Mouse (Mus musculus) forebrain, embryonic 11.5 days (tissue): ENCODE data around the gene Gm49486. TPM values are rescaled to one million over a fixed set of nuclear protein-coding genes. Genes with fewer than 3 reads are reported as not detected.
A peak's percentile ranks its signal among the peaks of the same experiment; 100 is the strongest.

Experiments
- ATAC-seq: fragments of 200-750 bp; cut with Nextera tagmentation; replicated peaks from 2 replicates; pipeline ENCODE4 v1.8.0; 2017; ENCODE audit warnings: moderate TSS enrichment; ENCODE audit not compliant: low FRiP score
- DNase-seq: peaks from one replicate; pipeline ENCODE4 v3.0.0-alpha.2; 2017; ENCODE audit warnings: low spot score
- H3K27ac ChIP-seq: fragments of 300-500 bp; sonication (generic); 2 replicates; pipeline ENCODE4 v1.5.1; 2014; ENCODE audit warnings: low read depth, low read length
- H3K27me3 ChIP-seq: fragments of 300-500 bp; sonication (generic); 2 replicates; pipeline ENCODE4 v1.6.1; 2014; ENCODE audit warnings: mild to moderate bottlenecking, low read length, mixed read lengths; ENCODE audit not compliant: control insufficient read depth, insufficient read depth
- H3K36me3 ChIP-seq: fragments of 300-500 bp; sonication (generic); 2 replicates; pipeline ENCODE4 v1.6.1; 2014; ENCODE audit warnings: mild to moderate bottlenecking, low read length, moderate library complexity, mixed read lengths; ENCODE audit not compliant: control insufficient read depth, insufficient read depth
- H3K4me1 ChIP-seq: fragments of 300-500 bp; sonication (generic); replicated peaks from 2 replicates; pipeline ENCODE4 v1.6.1; 2014; ENCODE audit warnings: low read length, mixed read lengths; ENCODE audit not compliant: control insufficient read depth, insufficient read depth
- H3K4me2 ChIP-seq: fragments of 300-500 bp; sonication (generic); 2 replicates; pipeline ENCODE4 v1.6.1; 2014; ENCODE audit warnings: low read depth, mild to moderate bottlenecking, low read length, moderate library complexity, mixed read lengths; ENCODE audit not compliant: severe bottlenecking
- H3K4me3 ChIP-seq: fragments of 300-500 bp; sonication (generic); 2 replicates; pipeline ENCODE4 v1.5.1; 2014; ENCODE audit warnings: low read depth, low read length
- H3K9ac ChIP-seq: fragments of 300-500 bp; sonication (generic); 2 replicates; pipeline ENCODE4 v1.6.1; 2014; ENCODE audit warnings: low read length
- H3K9me3 ChIP-seq: fragments of 300-500 bp; sonication (generic); 2 replicates; pipeline ENCODE4 v1.6.1; 2016; ENCODE audit warnings: low read length, mixed read lengths; ENCODE audit not compliant: control insufficient read depth
- WGBS: fragments of 180-500 bp; shearing (Covaris S2); extraction: QIAGEN DNeasy Blood & Tissue Kit; methylation state at CpG from one replicate; pipeline ENCODE4 v1.1.7; 2014; 5-methylcytosine and 5-hydroxymethylcytosine counted together
- polyA plus RNA-seq: library from polyadenylated mRNA; unstranded; fragments of >200 nt; fragmentation: Nextera tagmentation; extraction: Ambion mirVana; gene quantifications from 2 replicates; pipeline ENCODE4 v1.2.1, GENCODE M21; 2014

Gm49486 gene
- polyA plus RNA-seq, 1 experiment from 2014 or later: 0.41 TPM

- H3K9me3 ChIP-seq: no peaks in the 10 kb centered on the region
- ATAC-seq (peak; percentile 80), DNase-seq (peak; percentile 85)
- no peaks in the 10 kb centered on the region for H3K36me3 ChIP-seq
- peak overlapping the region; percentile 92 for H3K4me2 ChIP-seq
- no peak overlapping the region for H3K27ac ChIP-seq
- H3K9ac ChIP-seq: peak overlapping the region; percentile 61
- peak overlapping the region; percentile 33 for H3K4me3 ChIP-seq
- H3K27me3 ChIP-seq: no peaks in the 10 kb centered on the region; the same call in 1 of the 2 replicates
- 0 out of 2 replicates have a peak, but pooled peaks cover 4% of the 10 kb centered on the region for H3K4me1 ChIP-seq
- under 1% methylated on average over 33 of the region's 33 CpGs for WGBS
Observed at GRCm38 (mm10) chr15:79270317-79271123, 41.3 kb downstream of the Gm49486 start.

DNA sequence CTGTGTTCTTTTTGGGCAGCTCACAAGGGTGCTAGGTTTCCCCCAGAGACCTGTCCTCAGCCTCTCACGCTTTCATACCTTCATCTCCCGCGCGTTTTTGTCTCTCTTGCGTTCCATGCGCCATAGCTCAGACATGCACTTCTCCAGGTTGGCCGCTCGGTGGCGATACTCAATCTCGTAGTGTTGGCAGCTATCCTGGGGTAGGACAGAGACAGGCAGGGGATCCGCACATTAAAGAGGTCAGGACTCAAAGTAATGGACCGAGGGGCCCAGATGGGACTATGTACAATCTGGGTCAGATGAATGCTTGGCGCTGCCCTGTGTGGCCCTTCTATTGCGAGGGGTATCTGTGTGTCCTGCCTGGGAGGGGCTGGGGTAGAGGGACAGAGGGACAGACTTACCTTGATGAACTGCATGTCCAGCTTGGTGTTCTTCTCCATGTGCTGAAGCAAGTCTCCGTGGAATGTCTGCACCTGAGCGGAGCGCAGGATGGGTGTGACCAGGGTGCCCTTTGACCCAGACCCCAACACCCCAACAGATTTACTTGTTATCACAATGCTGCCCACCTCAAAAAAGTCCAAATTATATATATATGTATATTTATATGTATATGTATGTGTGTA is 42.0 kb downstream of the Gm49486 start:
- Histone ChIP-seq H3K27me3 (no peaks in the 10 kb centered on the region), H3K27ac (no peak overlapping the region), H3K36me3 (no peaks in the 10 kb centered on the region), H3K9me3 (no peaks in the 10 kb centered on the region), H3K9ac (peak overlapping the region; percentile 61), H3K4me2 (peak overlapping the region; percentile 92), H3K4me3 (peak overlapping the region; percentile 33), H3K4me1 (0 out of 2 replicates have a peak, but pooled peaks cover 4% of the 10 kb centered on the region)
- DNase-seq (peak; percentile 82), ATAC-seq (peak; percentile 69; the same call in 1 of the 2 replicates)
- 14% methylated on average over 17 of the region's 17 CpGs for WGBS

DNA sequence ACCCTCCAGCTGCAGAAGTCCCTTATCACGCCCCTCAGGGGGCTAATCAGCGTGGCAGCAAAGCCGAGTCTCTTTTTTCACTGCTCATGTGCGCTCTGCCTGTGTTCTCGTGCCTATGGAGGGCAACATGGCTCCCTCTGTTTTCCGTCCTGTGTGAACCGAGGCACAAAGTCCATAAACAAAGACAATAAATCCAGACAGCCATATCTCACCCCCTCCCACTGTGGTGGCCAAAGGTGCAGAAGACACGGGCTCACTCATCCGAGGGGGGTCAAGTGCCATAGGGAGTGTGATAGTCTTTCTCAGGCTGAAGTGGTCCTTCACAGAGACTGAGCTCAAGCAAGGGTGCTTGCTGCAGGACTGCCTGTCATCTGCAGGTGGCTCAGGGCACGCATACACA is 43.8 kb downstream of the Gm49486 start:
- ATAC-seq: no peak
- H3K4me2 ChIP-seq: no peak overlapping the region

DNA sequence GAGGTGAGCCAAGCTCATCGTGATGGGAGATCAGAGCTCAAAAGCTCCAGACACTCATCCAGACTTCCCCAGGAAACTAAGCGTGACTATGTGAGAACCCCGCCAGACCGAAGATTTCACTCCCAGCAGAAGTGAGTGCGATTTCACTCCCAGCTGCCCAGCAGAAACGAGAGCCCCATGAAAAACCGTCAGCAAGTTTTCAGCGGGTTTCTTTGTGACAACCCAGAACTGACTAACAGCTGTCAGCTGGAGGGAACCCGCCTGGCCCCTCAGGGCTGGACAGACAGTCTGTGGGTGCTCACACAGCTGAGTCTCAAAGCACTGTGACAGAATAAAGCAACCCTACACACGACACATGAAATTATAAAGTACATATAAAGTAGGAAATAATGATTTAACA is 48.5 kb downstream of the Gm49486 start:
- H3K4me1 ChIP-seq: no peaks in the 10 kb centered on the region
- ATAC-seq: no peak
- no peak overlapping the region for H3K4me3 ChIP-seq
- no peak overlapping the region for H3K4me2 ChIP-seq
- no peaks in the 10 kb centered on the region for H3K27me3 ChIP-seq
- H3K36me3 ChIP-seq: no peaks in the 10 kb centered on the region
- no peak overlapping the region for H3K27ac ChIP-seq
- WGBS: 79% methylated on average over 10 of the region's 10 CpGs
- H3K9me3 ChIP-seq: no peaks in the 10 kb centered on the region; the same call in 1 of the 2 replicates
- H3K9ac ChIP-seq: no peak overlapping the region
- no peak for DNase-seq

More for the DNA sequence above, 43.8 kb downstream of the Gm49486 start:
- WGBS: 63% methylated on average over 10 of the region's 10 CpGs
- no peak overlapping the region for H3K27ac ChIP-seq
- no peaks in the 10 kb centered on the region for H3K36me3 ChIP-seq
- no peak for DNase-seq
- no peak overlapping the region for H3K9ac ChIP-seq
- no peaks in the 10 kb centered on the region for H3K27me3 ChIP-seq
- 0 out of 2 replicates have a peak, but pooled peaks cover 4% of the 10 kb centered on the region for H3K4me1 ChIP-seq
- no peak overlapping the region for H3K4me3 ChIP-seq
- H3K9me3 ChIP-seq: no peaks in the 10 kb centered on the region; the same call in 1 of the 2 replicates

DNA sequence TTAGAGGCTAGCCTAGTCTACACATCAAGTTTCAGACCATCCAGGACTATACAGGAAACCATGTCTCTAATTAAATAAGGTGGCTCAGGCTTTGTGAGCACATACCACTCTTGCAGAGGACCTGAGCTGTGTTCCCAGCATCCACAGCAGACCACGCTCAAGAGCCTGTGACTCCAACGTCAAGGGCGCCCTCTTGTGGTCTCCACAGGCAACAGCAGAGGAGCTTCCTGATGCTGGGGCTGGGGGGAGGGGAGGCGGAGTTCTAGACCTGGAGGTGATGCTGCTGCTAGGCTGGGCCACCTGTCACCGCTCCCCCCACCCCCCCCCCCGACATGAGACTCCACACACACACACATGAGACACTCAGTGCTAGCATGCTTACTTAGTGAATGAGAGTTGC is 51.0 kb downstream of the Gm49486 start:
- Histone ChIP-seq H3K36me3 (no peaks in the 10 kb centered on the region), H3K27ac (no peak overlapping the region), H3K4me2 (no peak overlapping the region), H3K4me3 (no peak overlapping the region), H3K9me3 (no peaks in the 10 kb centered on the region; the same call in 1 of the 2 replicates), H3K27me3 (no peaks in the 10 kb centered on the region), H3K9ac (no peak overlapping the region), H3K4me1 (no peaks in the 10 kb centered on the region)
- 29% methylated on average over 6 of the region's 6 CpGs for WGBS
- DNase-seq (peak; percentile 67), ATAC-seq (no peak)

DNA sequence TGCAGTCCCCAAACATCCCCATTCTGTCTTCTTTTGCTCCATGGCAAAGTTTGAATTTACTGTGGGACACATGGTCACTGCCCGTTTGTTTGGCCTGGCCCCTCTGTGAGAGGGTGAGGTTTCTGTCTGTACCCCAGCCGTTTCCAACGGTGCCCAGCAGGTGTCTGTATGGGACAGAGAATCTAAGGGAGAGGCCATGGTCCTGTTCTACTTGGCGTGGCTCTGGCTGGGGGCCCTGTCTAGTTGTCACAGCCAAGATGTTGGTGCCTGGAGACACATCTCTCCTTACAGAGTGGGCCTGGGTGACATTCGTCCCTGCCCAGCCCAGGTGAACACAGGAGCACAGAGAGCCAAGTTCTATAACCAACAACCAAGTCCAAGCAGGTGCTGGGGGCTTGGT is 51.7 kb downstream of the Gm49486 start:
- no peak for ATAC-seq
- Histone ChIP-seq H3K4me1 (no peaks in the 10 kb centered on the region), H3K9ac (no peak overlapping the region), H3K27ac (no peak overlapping the region), H3K4me3 (no peak overlapping the region), H3K9me3 (no peaks in the 10 kb centered on the region; the same call in 1 of the 2 replicates), H3K27me3 (no peaks in the 10 kb centered on the region), H3K4me2 (no peak overlapping the region), H3K36me3 (no peaks in the 10 kb centered on the region)
- WGBS: 69% methylated on average over 5 of the region's 5 CpGs
- no peak for DNase-seq

DNA sequence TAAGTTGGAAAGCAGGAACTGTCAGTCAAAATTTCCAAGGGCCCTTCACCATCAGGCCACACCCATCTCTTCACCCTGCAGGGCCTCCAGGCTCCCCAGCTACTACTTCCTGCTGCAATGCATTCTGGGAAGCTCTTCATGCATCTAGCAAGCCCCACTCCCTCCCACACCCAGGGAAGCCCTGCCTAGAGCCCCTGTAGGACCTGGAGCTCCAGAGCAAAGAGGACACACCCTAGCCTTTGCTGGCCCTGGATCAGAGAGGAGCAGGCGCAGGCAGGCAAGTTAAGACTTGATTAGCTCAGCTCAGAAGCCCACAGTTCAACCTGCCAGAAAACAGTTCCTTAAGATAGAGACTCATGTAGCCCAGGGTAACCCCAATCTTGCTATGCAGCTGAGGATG is 52.2 kb downstream of the Gm49486 start:
- H3K27ac ChIP-seq: no peak overlapping the region
- DNase-seq: no peak

GRCm38 (mm10) chr15:79282434-79282833 is 53.2 kb downstream of the Gm49486 start:
- no peak overlapping the region for H3K9ac ChIP-seq
- no peak overlapping the region for H3K4me2 ChIP-seq
- no peak overlapping the region for H3K27ac ChIP-seq
- H3K36me3 ChIP-seq: no peaks in the 10 kb centered on the region
- 88% methylated on average over 5 of the region's 5 CpGs for WGBS
- H3K4me1 ChIP-seq: no peaks in the 10 kb centered on the region
- H3K9me3 ChIP-seq: no peaks in the 10 kb centered on the region
- no peaks in the 10 kb centered on the region for H3K27me3 ChIP-seq
- no peak for ATAC-seq
- DNase-seq: no peak
- H3K4me3 ChIP-seq: no peak overlapping the region

More for the DNA sequence above, 52.2 kb downstream of the Gm49486 start:
- Histone ChIP-seq H3K36me3 (no peaks in the 10 kb centered on the region), H3K9me3 (no peaks in the 10 kb centered on the region; the same call in 1 of the 2 replicates), H3K4me3 (no peak overlapping the region), H3K4me1 (no peaks in the 10 kb centered on the region), H3K4me2 (no peak overlapping the region), H3K27me3 (no peaks in the 10 kb centered on the region), H3K9ac (no peak overlapping the region)
- 84% methylated on average over 1 of the region's 1 CpGs for WGBS
- ATAC-seq: no peak
